Mouse (Mus musculus): Measurements from ENCODE around the gene Tgfb2. TPM values are rescaled to one million over a fixed set of nuclear protein-coding genes. Genes with fewer than 3 reads are reported as not detected.

Gene Tgfb2
- polyA plus RNA-seq, 1 experiment from 2014 or later: 24.7 TPM

- Histone ChIP-seq H3K27me3 (ENCODE audit: control insufficient read depth, insufficient read depth, low read length) (no peaks in the 10 kb centered on the region), H3K36me3 (ENCODE audit: control insufficient read depth, insufficient read depth, low read length) (no peaks in the 10 kb centered on the region), H3K4me3 (ENCODE audit: low read depth, low read length) (no peak overlapping the region), H3K27ac (ENCODE audit: low read depth, low read length) (no peak overlapping the region), H3K9me3 (ENCODE audit: control insufficient read depth, low read length) (no peaks in the 10 kb centered on the region), H3K4me1 (replicated peaks; ENCODE audit: control insufficient read depth, insufficient read depth, low read length) (no peaks in the 10 kb centered on the region), H3K4me2 (replicated peaks; ENCODE audit: low read depth, low read length) (no peak overlapping the region), H3K9ac (ENCODE audit: low read depth, low read length) (no peak overlapping the region)
- 88% methylated on average over 9 of the region's 9 CpGs for WGBS
- ATAC-seq (ENCODE audit: low FRiP score): no peak
- DNase-seq (ENCODE audit: low spot score): no peak
Observed at GRCm38 (mm10) chr1:186696231-186696630, 9.6 kb downstream of the Tgfb2 start.

DNA sequence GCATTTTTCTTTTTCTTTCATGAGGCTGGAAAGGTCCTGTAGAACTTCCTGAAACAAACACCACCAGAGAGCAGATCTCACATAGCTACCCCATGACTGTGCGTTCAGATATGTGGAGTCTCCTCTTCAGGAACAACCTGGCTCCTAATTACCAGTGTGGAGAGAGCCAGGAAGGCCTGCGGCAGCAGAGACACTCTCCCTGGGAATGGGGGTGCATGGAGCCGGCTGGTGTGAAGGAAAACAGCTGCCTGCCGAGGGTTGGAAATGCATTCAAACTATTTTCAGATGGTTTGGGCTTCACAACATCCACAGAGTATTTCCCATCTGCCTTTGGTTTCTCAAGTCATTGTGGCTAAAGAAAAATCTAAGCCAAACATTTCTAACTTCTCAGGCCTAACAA is 10.4 kb downstream of the Tgfb2 start:
- DNase-seq (ENCODE audit: low spot score): no peak
- Histone ChIP-seq H3K4me3 (ENCODE audit: low read depth, low read length) (no peak overlapping the region), H3K4me1 (replicated peaks; ENCODE audit: control insufficient read depth, insufficient read depth, low read length) (no peaks in the 10 kb centered on the region), H3K36me3 (ENCODE audit: control insufficient read depth, insufficient read depth, low read length) (no peaks in the 10 kb centered on the region), H3K9ac (ENCODE audit: low read depth, low read length) (no peak overlapping the region), H3K4me2 (replicated peaks; ENCODE audit: low read depth, low read length) (no peak overlapping the region), H3K9me3 (ENCODE audit: control insufficient read depth, low read length) (no peaks in the 10 kb centered on the region), H3K27ac (ENCODE audit: low read depth, low read length) (no peak overlapping the region), H3K27me3 (ENCODE audit: control insufficient read depth, insufficient read depth, low read length) (no peaks in the 10 kb centered on the region)
- WGBS: 76% methylated on average over 4 of the region's 4 CpGs
- no peak for ATAC-seq (ENCODE audit: low FRiP score)

- Histone ChIP-seq H3K4me1 (replicated peaks; ENCODE audit: control insufficient read depth, insufficient read depth, low read length) (no peaks in the 10 kb centered on the region), H3K4me3 (ENCODE audit: low read depth, low read length) (no peak overlapping the region), H3K4me2 (replicated peaks; ENCODE audit: low read depth, low read length) (no peak overlapping the region), H3K9me3 (ENCODE audit: control insufficient read depth, low read length) (no peaks in the 10 kb centered on the region), H3K27ac (ENCODE audit: low read depth, low read length) (no peak overlapping the region), H3K36me3 (ENCODE audit: control insufficient read depth, insufficient read depth, low read length) (no peaks in the 10 kb centered on the region), H3K9ac (ENCODE audit: low read depth, low read length) (no peak overlapping the region), H3K27me3 (ENCODE audit: control insufficient read depth, insufficient read depth, low read length) (no peaks in the 10 kb centered on the region)
- ATAC-seq (ENCODE audit: low FRiP score) (no peak), DNase-seq (ENCODE audit: low spot score) (no peak)
- 88% methylated on average over 4 of the region's 4 CpGs for WGBS
Observed at GRCm38 (mm10) chr1:186692370-186692769, 13.4 kb downstream of the Tgfb2 start.

DNA sequence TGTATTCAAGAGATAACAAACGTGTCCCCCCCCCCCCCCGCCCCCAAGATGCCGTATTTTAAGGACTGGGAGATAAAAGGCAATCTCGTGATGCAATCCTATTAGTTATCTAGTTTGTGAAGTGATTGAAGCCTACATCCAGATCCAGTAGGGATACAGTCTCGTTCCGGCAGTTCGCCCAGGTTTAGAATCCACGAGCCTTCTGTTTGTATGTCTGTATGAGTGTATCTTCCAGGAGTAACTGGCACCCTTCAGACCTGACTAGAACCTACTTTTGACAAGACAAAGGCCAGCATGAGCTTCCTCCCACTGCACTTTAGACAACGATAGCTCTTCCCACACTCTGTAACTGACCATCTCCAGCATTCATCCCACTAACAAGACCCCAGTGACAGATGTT is 14.1 kb downstream of the Tgfb2 start:
- H3K36me3 ChIP-seq (ENCODE audit: control insufficient read depth, insufficient read depth, low read length): no peaks in the 10 kb centered on the region
- H3K27me3 ChIP-seq (ENCODE audit: control insufficient read depth, insufficient read depth, low read length): no peaks in the 10 kb centered on the region
- H3K27ac ChIP-seq (ENCODE audit: low read depth, low read length): no peak overlapping the region
- no peak for DNase-seq (ENCODE audit: low spot score)
- 82% methylated on average over 8 of the region's 9 CpGs for WGBS
- no peak overlapping the region for H3K9ac ChIP-seq (ENCODE audit: low read depth, low read length)
- no peaks in the 10 kb centered on the region for H3K4me1 ChIP-seq (replicated peaks; ENCODE audit: control insufficient read depth, insufficient read depth, low read length)
- no peak overlapping the region for H3K4me2 ChIP-seq (replicated peaks; ENCODE audit: low read depth, low read length)
- no peak overlapping the region for H3K4me3 ChIP-seq (ENCODE audit: low read depth, low read length)
- no peaks in the 10 kb centered on the region for H3K9me3 ChIP-seq (ENCODE audit: control insufficient read depth, low read length)
- no peak for ATAC-seq (ENCODE audit: low FRiP score)

DNA sequence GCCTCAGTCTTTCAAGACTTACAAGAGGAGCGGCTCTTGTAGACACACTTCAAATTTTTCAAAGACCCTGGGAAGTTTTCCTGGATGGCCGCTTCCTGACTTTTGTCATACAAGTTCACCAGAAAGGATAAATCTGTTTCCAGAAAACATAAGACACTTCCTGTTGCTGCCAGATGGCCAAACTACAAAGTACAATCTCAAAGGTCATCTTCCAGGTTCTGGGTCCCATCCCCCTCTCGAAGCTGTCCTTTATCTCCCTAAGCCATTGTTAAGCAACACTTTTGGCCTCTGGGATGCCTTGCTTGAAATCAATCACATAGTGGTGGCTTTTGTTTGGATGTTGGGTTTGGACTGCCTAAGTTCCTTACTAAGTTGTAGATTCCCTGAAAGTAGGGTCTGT is 21.7 kb downstream of the Tgfb2 start:
- Histone ChIP-seq H3K27ac (ENCODE audit: low read depth, low read length) (no peak overlapping the region), H3K9ac (ENCODE audit: low read depth, low read length) (no peak overlapping the region), H3K4me1 (replicated peaks; ENCODE audit: control insufficient read depth, insufficient read depth, low read length) (0 out of 2 replicates have a peak, but pooled peaks cover 4% of the 10 kb centered on the region), H3K9me3 (ENCODE audit: control insufficient read depth, low read length) (no peaks in the 10 kb centered on the region), H3K27me3 (ENCODE audit: control insufficient read depth, insufficient read depth, low read length) (no peaks in the 10 kb centered on the region), H3K4me2 (replicated peaks; ENCODE audit: low read depth, low read length) (no peak overlapping the region), H3K36me3 (ENCODE audit: control insufficient read depth, insufficient read depth, low read length) (no peaks in the 10 kb centered on the region), H3K4me3 (ENCODE audit: low read depth, low read length) (no peak overlapping the region)
- DNase-seq (ENCODE audit: low spot score) (no peak), ATAC-seq (ENCODE audit: low FRiP score) (no peak)
- 88% methylated on average over 3 of the region's 3 CpGs for WGBS

DNA sequence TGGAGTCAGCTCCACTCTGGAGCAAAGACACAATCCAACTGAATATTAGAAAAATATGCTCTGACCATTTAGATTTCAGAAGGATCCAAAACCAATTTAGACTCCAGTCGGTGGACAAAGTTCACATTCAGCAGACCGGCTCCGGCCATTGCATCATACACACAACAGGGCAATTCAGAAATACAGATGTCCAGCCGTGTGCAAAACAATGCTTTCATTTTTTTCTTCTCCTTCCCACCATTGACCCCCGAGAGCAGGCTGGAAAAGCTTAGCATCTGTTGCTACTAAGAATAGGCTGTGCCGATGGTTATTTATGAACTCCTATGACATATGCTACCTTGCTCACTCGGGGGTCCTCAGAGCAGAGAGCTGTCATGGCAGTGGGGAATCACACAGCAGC is 23.2 kb downstream of the Tgfb2 start:
- Histone ChIP-seq H3K4me3 (ENCODE audit: low read depth, low read length) (no peak overlapping the region), H3K27ac (ENCODE audit: low read depth, low read length) (peak overlapping the region; percentile 54), H3K4me1 (replicated peaks; ENCODE audit: control insufficient read depth, insufficient read depth, low read length) (0 out of 2 replicates have a peak, but pooled peaks cover 4% of the 10 kb centered on the region), H3K9ac (ENCODE audit: low read depth, low read length) (no peak overlapping the region), H3K9me3 (ENCODE audit: control insufficient read depth, low read length) (no peaks in the 10 kb centered on the region), H3K27me3 (ENCODE audit: control insufficient read depth, insufficient read depth, low read length) (no peaks in the 10 kb centered on the region), H3K36me3 (ENCODE audit: control insufficient read depth, insufficient read depth, low read length) (no peaks in the 10 kb centered on the region), H3K4me2 (replicated peaks; ENCODE audit: low read depth, low read length) (no peak overlapping the region)
- peak; percentile 22 for DNase-seq (ENCODE audit: low spot score)
- ATAC-seq (ENCODE audit: low FRiP score): peak; percentile 61; the same call in 1 of the 2 replicates
- 33% methylated on average over 7 of the region's 7 CpGs for WGBS

DNA sequence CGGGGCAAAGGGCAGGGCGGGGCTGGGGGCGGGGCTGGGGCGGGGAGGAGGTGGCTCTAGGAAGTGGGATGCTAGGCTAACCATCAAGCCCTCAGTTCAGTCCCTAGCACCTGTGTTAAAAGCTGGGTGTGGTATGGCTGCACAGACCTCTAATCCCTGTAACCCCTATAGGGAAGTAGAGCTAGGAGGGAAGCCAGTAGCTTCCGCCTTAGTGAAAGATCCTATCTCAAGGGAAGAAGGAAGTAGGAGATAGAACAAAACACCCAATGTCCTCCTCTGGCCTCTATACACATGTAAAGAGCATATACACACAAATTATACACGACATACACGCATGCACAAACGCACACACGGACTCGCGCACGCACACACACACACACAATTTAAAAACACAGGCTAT is 28.2 kb downstream of the Tgfb2 start:
- H3K4me3 ChIP-seq (ENCODE audit: low read depth, low read length): no peak overlapping the region
- H3K27me3 ChIP-seq (ENCODE audit: control insufficient read depth, insufficient read depth, low read length): no peaks in the 10 kb centered on the region
- 0 out of 2 replicates have a peak, but pooled peaks cover 2% of the 10 kb centered on the region for H3K4me1 ChIP-seq (replicated peaks; ENCODE audit: control insufficient read depth, insufficient read depth, low read length)
- no peak overlapping the region for H3K27ac ChIP-seq (ENCODE audit: low read depth, low read length)
- no peak for DNase-seq (ENCODE audit: low spot score)
- WGBS: 82% methylated on average over 12 of the region's 12 CpGs
- H3K9me3 ChIP-seq (ENCODE audit: control insufficient read depth, low read length): no peaks in the 10 kb centered on the region
- H3K36me3 ChIP-seq (ENCODE audit: control insufficient read depth, insufficient read depth, low read length): no peaks in the 10 kb centered on the region
- H3K4me2 ChIP-seq (replicated peaks; ENCODE audit: low read depth, low read length): no peak overlapping the region
- no peak overlapping the region for H3K9ac ChIP-seq (ENCODE audit: low read depth, low read length)
- ATAC-seq (ENCODE audit: low FRiP score): no peak

- Histone ChIP-seq H3K4me3 (ENCODE audit: low read depth, low read length) (no peak overlapping the region), H3K27ac (ENCODE audit: low read depth, low read length) (no peak overlapping the region), H3K9ac (ENCODE audit: low read depth, low read length) (no peak overlapping the region), H3K27me3 (ENCODE audit: control insufficient read depth, insufficient read depth, low read length) (no peaks in the 10 kb centered on the region), H3K36me3 (ENCODE audit: control insufficient read depth, insufficient read depth, low read length) (no peaks in the 10 kb centered on the region), H3K9me3 (ENCODE audit: control insufficient read depth, low read length) (no peaks in the 10 kb centered on the region), H3K4me2 (replicated peaks; ENCODE audit: low read depth, low read length) (no peak overlapping the region), H3K4me1 (replicated peaks; ENCODE audit: control insufficient read depth, insufficient read depth, low read length) (no peaks in the 10 kb centered on the region)
- ATAC-seq (ENCODE audit: low FRiP score) (no peak), DNase-seq (ENCODE audit: low spot score) (no peak)
- 54% methylated on average over 5 of the region's 5 CpGs for WGBS
Observed at GRCm38 (mm10) chr1:186676199-186676598, 29.6 kb downstream of the Tgfb2 start.

DNA sequence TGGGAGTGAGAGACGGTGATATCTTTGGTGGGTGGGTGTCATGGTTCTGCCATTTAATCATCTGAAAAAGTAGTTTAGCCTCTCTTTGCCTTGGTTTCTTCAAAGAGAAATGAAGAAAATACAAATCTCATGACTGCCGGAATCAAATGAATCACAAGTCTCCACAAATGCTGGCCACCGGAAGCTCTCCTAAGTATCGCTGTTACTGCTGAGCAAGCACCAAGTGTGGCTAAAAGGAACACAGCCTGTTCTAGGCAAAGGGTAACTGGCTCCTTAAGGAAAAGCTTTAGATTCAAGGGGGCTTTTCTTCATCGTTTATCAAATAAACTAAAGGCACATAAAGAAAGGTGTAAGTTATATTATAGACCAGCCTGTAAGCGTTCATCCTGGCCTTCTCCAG is 30.5 kb downstream of the Tgfb2 start:
- H3K9ac ChIP-seq (ENCODE audit: low read depth, low read length): no peak overlapping the region
- no peak overlapping the region for H3K4me3 ChIP-seq (ENCODE audit: low read depth, low read length)
- DNase-seq (ENCODE audit: low spot score) (no peak), ATAC-seq (ENCODE audit: low FRiP score) (no peak)
- H3K27me3 ChIP-seq (ENCODE audit: control insufficient read depth, insufficient read depth, low read length): no peaks in the 10 kb centered on the region
- no peaks in the 10 kb centered on the region for H3K9me3 ChIP-seq (ENCODE audit: control insufficient read depth, low read length)
- no peaks in the 10 kb centered on the region for H3K4me1 ChIP-seq (replicated peaks; ENCODE audit: control insufficient read depth, insufficient read depth, low read length)
- WGBS: 85% methylated on average over 6 of the region's 6 CpGs
- no peaks in the 10 kb centered on the region for H3K36me3 ChIP-seq (ENCODE audit: control insufficient read depth, insufficient read depth, low read length)
- no peak overlapping the region for H3K27ac ChIP-seq (ENCODE audit: low read depth, low read length)
- no peak overlapping the region for H3K4me2 ChIP-seq (replicated peaks; ENCODE audit: low read depth, low read length)
